Mouse (Mus musculus) right cerebral cortex, postnatal 36 days (tissue): ENCODE results near the gene Padi2.

Source experiments
- DNase-seq, 2 experiments: peaks; one replicate each; pipeline ENCODE4 v3.0.0; 2022; ENCODE audit warnings: low spot score in 2 of 2, mixed read lengths in 1 of 2

The Padi2 gene

DNA sequence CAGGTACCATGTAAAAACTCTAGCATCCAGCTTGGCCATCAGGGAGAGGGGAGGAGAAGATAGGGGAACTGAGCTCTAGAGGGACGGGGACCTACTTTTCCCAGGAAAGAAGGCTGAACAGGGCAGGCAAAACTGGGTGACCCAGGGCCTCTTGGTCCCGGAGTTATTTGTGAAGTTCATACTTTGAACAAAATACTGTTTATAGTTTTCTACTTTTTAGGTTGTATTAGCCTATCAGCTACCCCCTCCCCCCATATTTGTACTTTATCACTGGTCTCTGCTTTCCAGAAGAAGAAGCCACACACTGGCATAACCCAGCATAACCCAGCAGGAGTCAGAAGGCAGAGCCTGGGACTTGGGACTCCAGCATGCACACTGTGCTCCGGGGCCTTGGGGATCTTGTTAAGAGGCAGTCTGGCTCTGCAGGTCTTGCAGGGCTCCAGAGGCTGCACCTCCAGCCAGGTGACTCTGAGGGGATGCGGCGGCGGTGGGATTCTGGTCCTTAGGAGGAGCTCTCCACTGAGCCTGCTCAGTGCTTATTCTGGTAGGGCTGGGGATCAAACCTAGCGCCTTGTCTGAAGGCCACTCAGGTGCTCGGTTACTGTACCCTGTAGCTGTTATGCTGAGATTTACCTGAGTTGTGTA lies 25.0 kb upstream of the Padi2 start:
- no peak for DNase-seq

DNA sequence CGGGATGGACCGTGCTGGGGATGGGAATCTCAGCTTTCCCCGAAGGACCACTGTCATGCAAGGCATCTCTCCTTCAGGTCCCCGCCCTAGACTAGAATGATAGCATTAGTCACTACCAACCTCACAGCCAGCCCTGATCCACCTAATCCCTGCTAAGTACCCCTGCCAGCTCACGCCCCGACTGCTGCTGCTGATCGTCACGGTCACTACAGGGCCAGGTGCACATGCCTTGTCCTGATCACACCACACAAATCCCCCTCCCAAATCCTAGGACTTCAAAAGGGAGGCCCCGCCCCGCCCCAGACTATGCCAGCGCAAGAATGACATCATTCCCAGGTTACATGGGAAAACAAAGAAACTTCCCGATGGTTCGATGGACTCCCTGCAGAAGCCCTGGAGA lies 24.4 kb upstream of the Padi2 start:
- no peak for DNase-seq

DNA sequence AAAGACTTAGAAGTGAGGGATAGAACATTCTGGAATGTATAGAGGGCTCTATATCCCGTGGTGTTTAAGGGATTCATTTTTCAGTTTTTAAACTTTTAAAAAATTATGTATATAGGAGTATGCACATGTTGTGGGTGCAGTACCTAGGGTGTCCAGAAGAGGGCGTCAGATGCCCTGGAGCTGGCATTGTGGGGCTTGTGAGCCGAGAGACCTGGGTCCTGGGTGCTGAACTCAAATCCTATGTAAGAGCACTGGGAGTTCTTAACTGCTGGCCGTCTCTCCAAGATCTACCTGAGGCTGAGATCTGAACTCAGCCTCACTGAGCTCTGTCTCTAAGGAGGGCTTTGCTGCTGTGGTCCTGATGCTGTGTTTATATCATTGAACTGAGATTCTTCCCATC lies 23.8 kb upstream of the Padi2 start:
- DNase-seq = no peak

DNA sequence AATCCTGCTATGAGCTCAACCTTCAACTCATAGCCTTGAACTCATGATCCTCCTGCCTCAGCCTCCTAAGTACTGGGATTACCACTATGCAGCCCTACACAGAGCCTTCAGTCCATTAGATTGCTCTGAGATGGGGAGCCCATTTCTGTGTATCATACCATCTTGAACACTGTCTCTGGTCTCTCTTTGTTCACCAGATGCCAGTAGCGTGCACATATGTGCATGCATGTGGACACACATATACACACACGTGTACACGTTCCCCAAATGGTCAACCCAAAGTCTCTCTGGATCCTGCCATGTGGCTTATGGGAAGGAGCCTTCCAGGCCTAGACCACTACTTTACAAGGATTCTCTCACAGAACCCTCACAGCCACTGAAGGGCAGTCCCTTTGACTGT lies 23.2 kb upstream of the Padi2 start:
- DNase-seq = no peak

DNA sequence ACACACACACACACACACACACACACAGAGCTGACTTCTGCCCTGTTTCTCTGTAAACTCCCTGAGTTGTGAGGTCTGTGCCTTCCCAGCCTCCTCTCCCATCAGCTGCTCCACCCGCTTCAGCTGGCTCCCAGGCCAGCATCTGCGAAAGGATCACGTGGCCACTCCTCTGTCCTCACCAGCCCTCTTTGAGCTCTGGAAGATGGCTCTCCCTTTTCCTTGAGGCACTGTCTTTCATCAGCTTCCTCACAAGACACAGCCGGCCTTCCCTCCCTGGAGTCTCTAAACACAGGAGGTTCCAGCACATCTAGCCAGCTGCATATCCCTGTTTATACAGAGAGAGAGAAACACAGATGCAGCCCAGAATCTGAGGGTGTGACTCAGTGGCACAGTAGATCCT lies 22.3 kb upstream of the Padi2 start:
- DNase-seq = no peak

DNA sequence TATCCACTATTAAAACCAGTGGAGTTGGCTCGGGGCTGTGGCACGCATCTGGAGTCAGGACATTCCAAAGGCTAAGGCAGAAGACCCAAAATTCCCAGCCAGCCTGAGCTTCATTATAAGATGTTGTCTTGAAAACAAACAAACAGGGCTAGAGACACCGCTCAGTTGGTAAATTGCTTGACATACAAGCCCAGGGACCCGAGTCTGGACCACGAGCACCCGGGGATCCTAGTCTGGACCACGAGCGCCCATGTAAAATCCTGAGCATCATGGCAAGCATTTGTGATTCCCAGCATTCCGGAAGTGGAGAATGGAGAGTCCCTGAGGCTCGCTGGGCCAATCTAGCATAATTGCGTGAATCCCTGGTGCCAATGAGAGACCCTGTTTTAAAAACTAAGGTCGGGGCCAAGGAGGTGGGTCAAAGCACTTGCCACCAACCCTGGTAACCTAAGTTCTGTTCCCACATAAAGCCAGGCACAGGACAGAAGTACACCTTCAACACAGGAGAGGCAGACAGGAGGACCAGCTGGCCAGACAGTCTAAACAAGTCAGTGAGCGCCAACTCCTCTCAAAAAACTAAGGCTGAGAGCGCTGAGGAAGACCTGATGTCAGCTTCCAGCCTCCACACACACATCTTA lies 14.5 kb upstream of the Padi2 start:
- DNase-seq = no peak

DNA sequence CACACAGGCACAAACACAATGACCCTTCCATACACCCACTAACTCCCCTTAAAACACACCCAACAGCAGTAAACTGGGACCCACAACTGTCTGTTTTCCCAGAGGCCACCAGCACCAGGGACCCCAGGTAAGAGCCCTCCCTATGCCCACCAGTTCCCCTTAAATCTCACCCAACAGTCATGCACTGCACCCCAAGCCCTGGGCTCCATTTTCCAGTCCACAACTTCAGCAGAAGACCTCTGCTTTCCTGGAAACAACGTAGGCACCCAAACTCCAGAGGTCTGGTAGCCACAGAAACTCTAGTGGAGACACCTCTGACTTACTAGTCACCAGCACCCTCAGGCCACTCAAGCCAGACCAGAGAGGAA lies 14.0 kb upstream of the Padi2 start:
- no peak for DNase-seq

DNA sequence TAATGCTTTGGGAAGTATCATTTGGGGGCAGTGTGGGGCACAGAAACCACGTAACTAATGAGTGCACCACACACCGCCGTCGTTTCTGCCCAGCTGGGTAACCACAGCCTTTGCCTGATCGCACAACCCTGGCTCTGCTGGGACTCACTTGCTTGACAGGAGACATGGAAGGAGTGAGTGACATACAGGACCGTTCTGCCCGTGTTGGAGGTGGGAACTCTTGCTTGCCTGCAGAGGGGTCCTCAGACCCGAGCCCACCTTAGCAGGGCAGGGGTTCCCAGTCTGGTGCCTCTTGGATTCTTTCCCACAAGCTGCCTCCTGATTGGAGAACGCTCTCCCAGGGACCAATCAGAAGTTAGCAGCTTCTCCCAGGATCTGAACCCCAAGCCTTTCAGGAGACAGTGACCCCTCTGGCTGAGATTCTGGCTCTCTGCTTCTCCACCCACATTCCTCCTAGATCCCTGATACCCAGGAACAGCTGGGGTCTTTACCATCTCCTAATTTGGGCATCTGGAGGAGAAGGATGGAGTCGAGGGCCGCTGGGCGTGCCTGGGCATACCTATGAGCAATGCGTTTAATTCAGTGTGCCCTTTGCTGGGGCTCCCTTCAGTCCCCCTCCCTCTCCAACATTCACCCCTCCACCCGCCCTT lies 1.2 kb upstream of the Padi2 start:
- no peak for DNase-seq

DNA sequence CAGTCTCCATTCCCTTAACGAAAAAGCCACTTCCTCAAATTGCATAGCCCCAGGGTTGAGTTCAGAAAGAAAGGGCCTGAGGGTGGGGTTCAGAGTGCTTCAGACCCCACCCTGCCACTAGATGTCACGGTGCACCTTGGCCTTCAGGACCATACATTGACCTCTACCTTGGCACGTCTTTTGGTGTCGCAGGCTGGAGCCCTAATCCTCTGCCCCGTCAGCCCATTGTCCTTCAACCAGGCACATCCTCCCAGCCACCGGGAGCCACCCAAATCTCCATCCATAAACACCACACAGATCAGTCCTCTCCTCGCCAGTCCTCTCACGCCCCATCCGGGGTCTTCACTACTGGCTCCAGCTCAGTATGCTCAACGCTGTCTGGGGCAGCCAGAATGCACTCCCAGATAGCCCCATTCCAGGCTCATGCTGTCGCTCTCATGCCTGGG lies 695 bp upstream of the Padi2 start:
- no peak for DNase-seq

DNA sequence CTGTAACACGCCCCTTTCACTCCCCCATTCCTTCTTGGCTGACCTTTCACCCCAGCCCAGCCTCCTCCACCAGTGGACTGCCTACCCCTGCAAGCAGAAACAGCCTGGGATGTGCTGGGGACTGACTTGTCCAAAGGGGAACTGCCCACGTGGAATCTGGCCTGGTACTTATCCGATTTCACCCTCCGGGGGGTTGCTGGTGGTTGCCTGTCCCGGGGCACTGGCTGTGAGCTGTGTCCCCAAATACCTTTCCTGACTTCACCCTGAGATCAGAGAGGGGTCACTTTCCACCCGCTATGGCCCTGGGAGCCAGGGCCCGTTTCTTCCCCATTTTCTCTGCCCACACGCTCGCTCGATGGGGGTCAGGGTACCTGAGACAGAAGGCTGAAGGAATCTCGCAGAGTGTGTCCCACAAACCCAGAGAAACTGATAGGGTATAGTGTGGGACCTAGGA lies 710 bp downstream of the Padi2 start:
- DNase-seq = no peak

DNA sequence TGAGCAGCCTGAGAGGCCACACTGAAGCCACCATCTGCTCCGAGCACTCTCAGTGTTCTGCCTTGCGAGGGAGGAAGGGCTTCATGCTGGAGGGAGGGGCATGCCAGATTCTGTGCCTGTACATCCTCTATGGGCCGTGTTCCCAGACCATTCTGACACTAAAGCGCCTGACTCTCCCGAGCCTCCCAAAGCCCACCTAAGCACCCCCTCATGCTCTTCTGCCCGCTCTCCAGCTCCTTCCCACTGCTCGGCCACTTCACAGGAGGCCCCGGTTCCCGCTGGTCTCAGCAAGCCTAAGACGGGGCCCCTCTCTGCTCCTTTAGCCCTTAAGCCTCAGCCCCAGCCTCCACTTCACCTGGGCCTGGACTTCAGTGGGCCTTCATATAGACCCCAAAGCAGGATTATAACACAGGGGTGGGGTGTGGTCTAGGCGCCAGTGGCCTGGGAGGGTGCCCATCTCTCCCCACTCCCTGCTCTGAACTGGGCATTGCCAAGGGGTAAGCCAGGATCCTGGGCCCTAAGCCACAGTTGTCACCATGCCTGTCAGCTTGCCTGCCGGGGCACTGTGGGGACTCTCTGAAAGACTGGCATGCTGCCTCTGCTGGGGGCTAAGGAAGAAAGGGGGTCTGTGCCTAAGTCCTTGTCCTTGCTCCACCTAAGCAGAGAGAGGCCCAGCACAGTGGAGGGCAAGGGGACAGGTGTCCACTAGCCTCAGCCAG lies 1.3 kb downstream of the Padi2 start:
- DNase-seq = no peak

DNA sequence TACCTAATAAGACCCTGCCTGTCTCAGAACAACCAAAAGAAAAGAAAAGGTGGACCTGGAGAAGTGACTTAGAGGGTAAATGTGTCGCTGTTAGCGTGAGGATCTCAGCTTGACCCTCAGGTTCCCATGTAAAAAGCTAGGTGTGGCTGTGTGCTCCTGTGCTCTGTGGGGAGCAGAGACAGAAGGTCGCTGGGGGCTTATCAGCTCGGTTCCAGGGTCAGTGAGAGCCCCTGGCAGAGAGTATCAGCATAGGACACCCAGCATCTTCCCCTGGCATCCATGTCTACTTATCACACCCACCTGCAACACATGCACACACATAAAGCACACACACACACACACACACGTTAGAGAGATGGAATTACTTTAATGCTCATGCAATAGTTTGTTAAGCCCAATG lies 2.5 kb downstream of the Padi2 start:
- no peak for DNase-seq

DNA sequence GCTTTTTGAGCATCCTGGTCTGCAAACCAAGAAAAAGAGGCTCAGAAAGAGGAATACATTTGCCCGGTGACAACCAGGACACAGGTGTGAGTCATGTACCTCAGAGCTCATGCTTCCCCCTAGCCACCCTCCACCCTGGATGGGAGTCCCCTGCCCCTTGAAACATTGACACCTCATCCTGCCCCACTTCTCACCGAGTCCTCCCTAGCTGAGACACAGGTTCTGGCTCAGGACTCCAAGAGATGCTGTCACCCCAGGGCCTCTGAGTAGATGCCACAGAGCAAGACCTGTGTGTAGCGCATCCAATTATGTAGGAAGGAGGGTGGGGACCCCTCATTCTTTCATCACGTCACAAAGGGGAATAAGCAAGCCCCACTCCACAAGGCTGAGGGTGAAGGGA lies 3.4 kb downstream of the Padi2 start:
- DNase-seq = no peak

DNA sequence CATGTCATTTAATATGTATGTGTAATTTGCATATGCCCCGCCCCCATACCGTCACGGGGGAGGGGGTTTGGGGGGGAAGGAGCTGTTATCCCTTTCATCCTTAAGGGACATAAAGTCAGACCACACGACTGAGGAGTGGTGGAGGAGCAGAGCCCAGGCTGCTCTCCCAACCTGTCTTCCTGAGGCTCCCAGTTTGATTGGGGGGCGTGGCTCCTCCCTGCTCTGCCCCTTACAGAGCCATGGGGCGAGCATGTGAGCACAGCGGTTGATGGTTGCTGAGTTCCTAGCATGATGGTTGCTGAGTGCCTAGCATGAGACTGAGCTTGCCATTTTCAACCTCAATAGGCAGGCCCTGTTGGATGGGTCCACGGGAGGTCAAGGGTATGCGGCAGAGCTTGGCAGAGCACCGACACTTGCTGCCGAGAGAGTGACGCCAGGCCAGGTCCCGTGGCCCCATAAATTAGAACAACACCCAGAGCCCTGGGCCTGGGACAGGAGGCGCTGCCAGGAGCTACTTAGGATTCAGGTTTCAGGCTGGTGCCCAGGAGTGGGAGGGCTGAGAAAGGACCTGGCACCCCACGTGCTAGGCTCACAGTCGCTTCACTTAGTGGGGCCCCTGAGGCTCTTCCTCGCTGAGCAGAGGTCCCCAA lies 4.6 kb downstream of the Padi2 start:
- DNase-seq = no peak

DNA sequence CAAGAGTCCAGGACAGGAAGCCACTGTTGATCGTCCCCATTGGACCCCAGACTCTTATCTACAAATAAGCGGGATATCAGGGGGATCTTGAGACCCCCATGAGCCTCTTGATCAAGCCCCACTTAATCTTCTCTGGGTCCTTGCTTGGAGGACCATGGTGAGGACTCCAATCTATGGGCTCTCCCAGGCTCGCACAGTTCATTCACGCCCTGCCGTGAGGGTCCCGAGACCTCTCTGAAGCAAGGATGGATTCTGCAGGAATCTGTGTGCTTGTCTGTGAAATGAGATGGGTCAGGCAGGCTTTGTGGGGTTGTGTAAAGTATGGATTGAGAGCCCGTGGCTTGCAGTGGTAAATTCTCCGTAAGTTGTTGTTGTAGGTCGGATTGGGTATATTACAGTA lies 5.3 kb downstream of the Padi2 start:
- DNase-seq = no peak

DNA sequence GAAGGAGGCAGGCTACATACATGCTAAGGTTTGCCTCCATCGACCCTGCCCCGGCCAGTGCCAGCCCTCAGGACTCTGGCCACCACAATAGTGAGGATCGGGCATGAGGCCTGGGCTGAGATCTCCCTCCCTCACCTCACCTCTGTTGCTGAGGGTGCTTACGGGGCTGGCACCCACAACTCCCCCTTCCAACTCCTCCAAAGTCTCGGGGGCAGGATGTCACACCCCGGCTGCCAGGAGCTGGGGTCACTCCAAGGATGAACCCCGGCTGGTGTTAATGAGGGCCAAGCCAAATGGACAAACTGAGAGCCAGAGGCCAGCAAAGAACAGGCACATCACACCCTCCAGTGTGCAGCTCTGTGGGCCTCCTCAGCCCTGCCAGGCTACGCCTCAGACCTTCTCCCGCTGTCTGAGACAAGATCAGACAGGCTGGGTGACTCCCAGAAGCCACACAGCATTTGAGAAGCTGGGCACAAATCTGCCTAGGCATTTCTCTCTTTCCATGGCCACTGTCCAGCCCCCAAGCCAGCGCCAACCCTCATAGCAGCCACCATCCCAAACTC lies 6.2 kb downstream of the Padi2 start:
- DNase-seq = no peak

DNA sequence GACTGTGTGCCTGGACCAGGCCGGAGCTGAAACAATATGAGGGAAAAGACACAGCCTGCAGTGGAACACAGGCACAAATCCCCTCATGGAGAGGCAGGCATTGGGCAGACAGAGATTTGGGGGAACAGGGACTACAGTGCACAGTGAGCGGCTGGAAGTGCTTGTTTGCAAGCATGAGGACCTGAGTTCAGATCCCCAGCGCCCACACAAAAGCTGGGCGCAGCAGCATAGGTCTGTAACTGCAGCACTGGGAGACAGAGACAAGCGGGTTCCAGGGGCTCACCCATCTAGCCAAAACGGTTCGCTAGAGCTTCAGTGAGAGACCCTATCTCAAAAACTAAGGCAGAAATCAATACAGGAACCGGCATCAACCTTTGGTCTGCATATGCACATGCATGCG lies 7.4 kb downstream of the Padi2 start:
- DNase-seq = no peak

DNA sequence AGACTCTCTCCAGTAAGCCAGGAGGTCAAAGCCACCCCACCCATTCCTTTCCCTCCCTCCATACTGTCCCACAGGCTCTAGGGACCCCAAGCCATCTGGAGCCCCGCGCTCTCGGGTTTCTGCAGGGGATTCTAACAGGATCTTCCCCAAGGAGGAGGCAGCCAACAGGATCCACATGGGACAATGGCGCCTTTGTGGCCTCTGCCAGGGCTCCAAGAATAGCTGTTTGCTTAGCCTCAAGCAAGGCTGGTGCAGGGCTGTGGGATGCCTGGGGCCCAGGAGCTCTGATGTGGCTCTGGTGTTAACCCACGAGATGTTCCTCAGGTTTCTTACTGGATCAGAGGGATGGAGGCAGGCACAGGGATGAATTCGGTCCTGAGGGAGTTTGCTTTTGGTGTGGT lies 8.6 kb downstream of the Padi2 start:
- DNase-seq = no peak

DNA sequence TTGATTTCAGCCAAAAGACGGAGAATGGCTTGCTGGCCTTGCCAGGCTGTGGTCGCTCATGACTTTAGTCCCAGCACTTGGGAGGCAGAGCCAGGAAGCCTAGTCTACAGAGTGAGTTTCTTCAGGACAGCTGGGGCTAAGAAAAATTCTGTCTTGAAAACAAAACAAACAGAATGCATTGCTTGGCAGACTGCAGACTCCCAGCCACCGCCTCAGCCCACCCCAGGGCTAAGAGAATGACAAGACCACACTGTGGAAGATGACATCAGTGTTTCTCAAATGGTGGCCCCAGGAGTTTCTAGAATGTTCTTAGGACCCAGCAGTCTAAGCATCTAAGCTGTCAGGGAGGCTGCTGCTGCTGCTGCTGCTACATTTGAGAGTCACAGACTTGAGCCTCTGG lies 9.1 kb downstream of the Padi2 start:
- DNase-seq = no peak

DNA sequence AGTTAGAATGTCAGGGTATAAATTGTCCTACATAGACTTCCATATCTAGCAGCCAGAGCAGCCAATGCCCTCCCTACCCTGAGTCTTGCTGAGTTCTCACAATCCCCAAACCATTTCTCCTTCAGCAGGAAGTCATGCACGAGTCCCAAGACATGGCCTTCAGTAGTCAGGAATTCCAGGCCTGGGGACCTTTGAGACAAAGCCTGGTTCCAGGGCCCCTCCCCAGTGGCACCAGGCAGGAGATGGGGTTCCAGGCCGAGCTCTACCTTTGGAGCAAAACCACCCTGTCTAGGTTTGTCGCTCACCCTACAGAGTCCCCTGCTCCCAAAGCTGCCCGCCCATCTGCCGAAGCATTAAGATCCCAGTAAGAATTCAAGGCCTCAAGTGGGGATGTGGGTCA lies 10.2 kb downstream of the Padi2 start:
- DNase-seq = no peak

DNA sequence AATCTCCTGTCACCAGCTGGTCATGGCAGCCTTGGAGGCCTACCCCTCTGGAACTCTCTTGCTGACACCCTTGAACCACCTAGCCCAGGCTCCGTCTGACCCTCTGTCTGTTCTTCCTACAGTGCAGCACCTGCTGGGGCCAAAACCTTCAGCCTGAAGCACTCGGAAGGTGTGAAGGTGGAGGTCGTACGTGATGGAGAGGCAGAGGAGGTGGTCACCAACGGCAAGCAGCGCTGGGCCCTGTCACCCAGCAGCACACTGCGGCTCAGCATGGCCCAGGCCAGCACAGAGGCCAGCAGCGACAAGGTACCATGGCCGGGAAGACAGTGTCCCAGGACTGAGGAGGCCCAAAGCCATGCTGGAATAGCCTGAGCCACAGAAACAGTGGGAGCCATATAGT lies 11.3 kb downstream of the Padi2 start:
- no peak for DNase-seq
